Mouse (Mus musculus) myocyte (in vitro differentiated cells): Measurements from ENCODE around the gene Rag2. TPM values are rescaled to one million over a fixed set of nuclear protein-coding genes. Genes with fewer than 3 reads are reported as not detected.

Source experiments
- H3K27me3 ChIP-seq: one replicate; pipeline ENCODE4 v1.6.1; 2011; ENCODE audit not compliant: control insufficient read depth, insufficient read depth, insufficient read length
- H3K36me3 ChIP-seq: one replicate; pipeline ENCODE4 v1.6.1; 2011; ENCODE audit not compliant: control insufficient read depth, insufficient read depth
- H3K4me2 ChIP-seq: one replicate; pipeline ENCODE4 v1.6.1; 2011; ENCODE audit warnings: low read depth, control low read depth
- H3K4me3 ChIP-seq: one replicate; pipeline ENCODE4 v1.5.1; 2011; ENCODE audit warnings: mild to moderate bottlenecking, control low read depth, moderate library complexity
- H3K79me2 ChIP-seq: one replicate; pipeline ENCODE4 v1.6.1; 2011; ENCODE audit not compliant: control insufficient read depth, insufficient read depth
- H3ac ChIP-seq: one replicate; pipeline ENCODE4 v1.6.1; 2011; ENCODE audit not compliant: control insufficient read depth, insufficient read length
- CEBPB ChIP-seq: IDR thresholded peaks from 2 replicates; pipeline ENCODE4 v1.6.1; 2011; ENCODE audit warnings: mild to moderate bottlenecking, moderate library complexity; ENCODE audit not compliant: poor library complexity, insufficient read depth, severe bottlenecking
- E2F4 ChIP-seq: IDR thresholded peaks from one replicate; pipeline ENCODE4 v1.6.1; 2011; ENCODE audit warnings: mild to moderate bottlenecking, control low read depth, moderate library complexity; ENCODE audit not compliant: insufficient read depth
- MAX ChIP-seq: IDR thresholded peaks from one replicate; pipeline ENCODE4 v1.6.1; 2011; ENCODE audit warnings: low read depth, mild to moderate bottlenecking, control low read depth
- MYOD1 ChIP-seq, 3 experiments: IDR thresholded peaks; one replicate each; pipeline ENCODE4 v1.6.1; 2011; ENCODE audit warnings: control low read depth in 2 of 3, low read depth in 2 of 3, mild to moderate bottlenecking in 2 of 3, moderate library complexity in 1 of 3; ENCODE audit not compliant: insufficient read length in 2 of 3, control insufficient read depth in 1 of 3
- MYOG ChIP-seq, 3 experiments: IDR thresholded peaks; one replicate each; pipeline ENCODE4 v1.6.1; 2011; ENCODE audit warnings: control low read depth in 2 of 3, low read depth in 2 of 3, mild to moderate bottlenecking in 2 of 3; ENCODE audit not compliant: insufficient read length in 2 of 3, control insufficient read depth in 1 of 3, insufficient read depth in 1 of 3
- POLR2A ChIP-seq: IDR thresholded peaks from one replicate; pipeline ENCODE4 v1.6.1; 2011; ENCODE audit warnings: low read depth, mild to moderate bottlenecking, control low read depth, moderate library complexity; ENCODE audit not compliant: insufficient read length
- POLR2AphosphoS2 ChIP-seq: IDR thresholded peaks from one replicate; pipeline ENCODE4 v1.6.1; 2011; ENCODE audit warnings: low read depth, control low read depth; ENCODE audit not compliant: insufficient read length
- REST ChIP-seq: IDR thresholded peaks from one replicate; pipeline ENCODE4 v1.6.1; 2011; ENCODE audit warnings: mild to moderate bottlenecking, control low read depth, moderate library complexity; ENCODE audit not compliant: insufficient read depth, insufficient read length
- SRF ChIP-seq: IDR thresholded peaks from one replicate; pipeline ENCODE4 v1.6.1; 2011; ENCODE audit warnings: low read depth; ENCODE audit not compliant: control insufficient read depth, insufficient read length
- USF1 ChIP-seq: IDR thresholded peaks from one replicate; pipeline ENCODE4 v1.6.1; 2011; ENCODE audit warnings: low read depth, mild to moderate bottlenecking, control low read depth, moderate library complexity
- polyA plus RNA-seq: library from polyadenylated mRNA; unstranded; fragments of >200 nt; fragmentation: generic; extraction: Trizol; gene quantifications from one replicate; pipeline ENCODE4 v1.2.1, GENCODE M21; 2012; ENCODE audit warnings: missing spikeins

Rag2 gene
- polyA plus RNA-seq, 1 experiment: not detected

DNA sequence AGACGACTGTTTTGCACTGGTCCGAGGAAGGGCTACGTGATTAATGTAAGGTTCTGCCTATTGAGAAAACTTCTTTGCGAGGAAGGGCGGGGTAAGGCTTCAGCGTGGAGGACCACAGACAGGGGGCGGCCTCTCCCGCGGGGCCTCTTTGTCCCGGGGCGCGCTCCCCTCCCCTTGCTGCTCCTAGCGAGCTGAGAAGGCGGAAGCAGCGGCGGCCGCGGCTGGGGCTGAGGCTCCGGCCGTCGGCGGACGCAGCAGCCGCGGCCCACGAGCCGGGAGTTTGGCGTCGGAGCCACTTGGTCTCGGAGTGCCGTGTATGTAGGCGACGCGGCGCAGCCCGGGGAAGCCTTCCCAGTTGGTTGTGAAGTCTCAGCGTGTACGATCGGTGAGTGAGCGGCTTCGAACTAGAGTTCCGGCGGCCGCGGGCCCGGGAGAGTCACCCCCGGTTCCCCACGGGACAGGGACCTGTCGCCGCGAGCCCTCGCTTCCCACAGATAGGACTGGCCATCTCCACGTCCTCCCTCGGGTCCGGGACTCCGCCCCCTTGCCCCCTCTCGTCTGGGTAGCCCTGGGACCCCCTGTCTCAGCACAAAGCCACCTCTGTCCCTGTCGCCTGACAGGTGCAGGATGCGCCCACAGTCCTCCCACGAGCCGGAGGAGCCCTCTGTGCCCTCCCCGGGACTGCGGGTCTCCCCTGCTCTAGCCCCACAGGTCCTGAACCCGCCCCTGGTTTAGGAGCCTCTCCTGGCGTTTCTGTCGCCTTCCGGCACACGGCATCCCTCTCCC lies 53.9 kb downstream of the Rag2 start, which contains the start of gene Traf6:
TSS of gene Traf6 (plus strand) at position 194 of the 786 bp plus-strand sequence.
- Histone ChIP-seq H3K4me3 (peak within 1 kb of the TSS; percentile 91), H3K79me2 (peaks cover 30% of the 10 kb centered on the region), H3K4me2 (peak within 1 kb of the TSS; percentile 77), H3K27me3 (peaks cover 21% of the 10 kb centered on the region), H3ac (peak within 1 kb of the TSS; percentile 29), H3K36me3 (no peaks in the 10 kb centered on the region)
- TF ChIP-seq CEBPB (no peak), POLR2A (peak; percentile 84), MAX (no peak), MYOD1 (IDR thresholded peaks at IDR 0.05; ENCODE audit: control insufficient read depth in 1 of 3, insufficient read length in 2 of 3, low read depth in 2 of 3) (peak in 1 of 3 experiments; percentile 51), REST (no peak), USF1 (no peak), SRF (no peak), MYOG (IDR thresholded peaks at IDR 0.05; ENCODE audit: control insufficient read depth in 1 of 3, insufficient read depth in 1 of 3, insufficient read length in 2 of 3, low read depth in 2 of 3) (peak in 1 of 3 experiments; percentile 31), POLR2AphosphoS2 (peak; percentile 73)

DNA sequence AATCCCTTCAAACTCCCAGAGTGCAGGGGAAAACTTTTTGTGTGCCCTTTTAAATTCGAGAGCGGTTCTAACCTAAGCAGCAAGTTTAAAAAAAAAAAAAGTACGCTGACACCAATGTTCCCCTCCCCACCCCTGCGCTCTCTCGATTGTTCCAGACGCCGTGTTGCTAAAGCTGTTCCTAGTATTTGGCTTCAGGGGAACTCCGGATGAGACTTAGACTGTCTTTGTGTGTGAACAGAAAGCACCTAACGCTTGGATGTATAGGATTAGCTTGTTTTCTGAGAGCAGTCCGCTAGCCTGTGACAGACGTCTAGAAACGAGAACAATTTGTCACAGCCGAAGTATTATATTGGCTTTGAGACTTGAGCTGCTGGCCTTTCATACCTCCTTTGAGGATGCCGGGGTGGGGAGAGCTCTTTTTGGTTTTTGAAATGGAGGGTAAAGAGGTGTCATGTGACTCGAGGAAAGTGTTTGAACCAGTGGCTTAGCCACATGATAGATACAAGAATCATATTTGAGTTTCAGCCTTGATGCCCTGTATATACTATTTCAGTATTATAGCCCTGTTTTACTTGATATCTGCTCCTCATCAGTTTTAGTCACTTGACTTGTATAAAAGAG lies 54.8 kb downstream of the Rag2 start:
- Histone ChIP-seq H3K4me2 (peak overlapping the region; percentile 77), H3K4me3 (peak overlapping the region; percentile 91), H3K79me2 (peaks cover 30% of the 10 kb centered on the region), H3K27me3 (peaks cover 17% of the 10 kb centered on the region), H3ac (peak overlapping the region; percentile 29), H3K36me3 (no peaks in the 10 kb centered on the region)
- no peak for TF ChIP-seq MYOG (IDR thresholded peaks at IDR 0.05; ENCODE audit: control insufficient read depth in 1 of 3, insufficient read depth in 1 of 3, insufficient read length in 2 of 3, low read depth in 2 of 3)
- TF ChIP-seq REST: no peak
- no peak for TF ChIP-seq MYOD1 (IDR thresholded peaks at IDR 0.05; ENCODE audit: control insufficient read depth in 1 of 3, insufficient read length in 2 of 3, low read depth in 2 of 3)
- no peak for TF ChIP-seq E2F4
- peak; percentile 41 for TF ChIP-seq USF1
- no peak for TF ChIP-seq POLR2A

Other genes with a start within 250 kb of the Rag2 start
- gene Rag1, start 24.8 kb downstream of the Rag2 start, polyA plus RNA-seq: not detected
- gene B230118H07Rik, start 24.8 kb downstream of the Rag2 start, polyA plus RNA-seq: 18.1 TPM
- 5.4 TPM for gene Traf6, start 53.7 kb downstream of the Rag2 start, polyA plus RNA-seq